Mouse (Mus musculus) liver, embryonic 15.5 days (tissue): Measurements from ENCODE around the gene Ablim1. TPM values are rescaled to one million over a fixed set of nuclear protein-coding genes. Genes with fewer than 3 reads are reported as not detected.

Source experiments
- ATAC-seq: fragments of 200-750 bp; cut with Nextera tagmentation; 2 replicates; pipeline ENCODE4 v1.8.0; 2017; ENCODE audit warnings: moderate number of reproducible peaks, mild to moderate bottlenecking, moderate library complexity; ENCODE audit not compliant: insufficient read depth
- H3K27ac ChIP-seq: fragments of 300-500 bp; sonication (generic); replicated peaks from 2 replicates; pipeline ENCODE4 v1.5.1; 2015; ENCODE audit warnings: mild to moderate bottlenecking, inconsistent platforms
- H3K27me3 ChIP-seq: fragments of 300-500 bp; sonication (generic); 2 replicates; pipeline ENCODE4 v1.6.1; 2015; ENCODE audit warnings: mild to moderate bottlenecking, inconsistent platforms
- H3K36me3 ChIP-seq: fragments of 300-500 bp; sonication (generic); replicated peaks from 2 replicates; pipeline ENCODE4 v1.6.1; 2015; ENCODE audit warnings: moderate library complexity, mild to moderate bottlenecking, inconsistent platforms
- H3K4me1 ChIP-seq: fragments of 300-500 bp; sonication (generic); replicated peaks from 2 replicates; pipeline ENCODE4 v1.6.1; 2015; ENCODE audit warnings: inconsistent platforms
- H3K4me2 ChIP-seq: fragments of 300-500 bp; sonication (generic); 2 replicates; pipeline ENCODE4 v1.6.1; 2015; ENCODE audit warnings: moderate library complexity, mild to moderate bottlenecking, inconsistent platforms
- H3K4me3 ChIP-seq: fragments of 300-500 bp; sonication (generic); replicated peaks from 2 replicates; pipeline ENCODE4 v1.5.1; 2015; ENCODE audit warnings: mild to moderate bottlenecking, inconsistent platforms
- H3K9ac ChIP-seq: fragments of 300-500 bp; sonication (generic); 2 replicates; pipeline ENCODE4 v1.6.1; 2015; ENCODE audit warnings: moderate library complexity, mild to moderate bottlenecking, inconsistent platforms
- H3K9me3 ChIP-seq: fragments of 300-500 bp; sonication (generic); replicated peaks from 2 replicates; pipeline ENCODE4 v1.6.1; 2016; ENCODE audit warnings: inconsistent platforms
- WGBS: fragments of 180-500 bp; shearing (Covaris S2); methylation state at CpG from one replicate; pipeline ENCODE4 v1.1.7; 2015; ENCODE audit warnings: mixed read lengths; ENCODE audit not compliant: insufficient replicate concordance; 5-methylcytosine and 5-hydroxymethylcytosine counted together
- polyA plus RNA-seq: library from polyadenylated mRNA; unstranded; fragments of >200 nt; fragmentation: Nextera tagmentation; extraction: Ambion mirVana; gene quantifications from 2 replicates; pipeline ENCODE4 v1.2.1, GENCODE M21; 2015

Ablim1 gene
- polyA plus RNA-seq, 1 experiment from 2014 or later, result 9.5 TPM

GRCm38 (mm10) chr19:57199361-57199760 is 115.4 kb downstream of the Ablim1 start:
- Histone ChIP-seq H3K4me3 (no peak overlapping the region), H3K9ac (no peak overlapping the region), H3K27me3 (peaks cover 34% of the 10 kb centered on the region), H3K4me1 (peaks cover 25% of the 10 kb centered on the region), H3K9me3 (no peaks in the 10 kb centered on the region), H3K4me2 (no peak overlapping the region), H3K36me3 (no peaks in the 10 kb centered on the region), H3K27ac (no peak overlapping the region)
- 52% methylated on average over 6 of the region's 6 CpGs for WGBS
- no peak for ATAC-seq

GRCm38 (mm10) chr19:57198531-57198930 is 116.2 kb downstream of the Ablim1 start:
- H3K27ac ChIP-seq, result no peak overlapping the region
- H3K9ac ChIP-seq, result no peak overlapping the region
- no peak overlapping the region for H3K4me3 ChIP-seq
- no peak for ATAC-seq
- peaks cover 25% of the 10 kb centered on the region for H3K4me1 ChIP-seq
- H3K27me3 ChIP-seq, result peaks cover 34% of the 10 kb centered on the region
- 73% methylated on average over 12 of the region's 12 CpGs for WGBS
- H3K4me2 ChIP-seq, result no peak overlapping the region
- H3K9me3 ChIP-seq, result no peaks in the 10 kb centered on the region
- no peaks in the 10 kb centered on the region for H3K36me3 ChIP-seq

- WGBS, result 39% methylated on average over 5 of the region's 5 CpGs
- H3K27ac ChIP-seq, result peak overlapping the region; percentile 77
Measured at GRCm38 (mm10) chr19:57198029-57198428, 116.7 kb downstream of the Ablim1 start.

GRCm38 (mm10) chr19:57197043-57197817 is 117.5 kb downstream of the Ablim1 start:
- H3K27ac ChIP-seq, result peak overlapping the region; percentile 77
- ATAC-seq, result peak; percentile 76
- WGBS, result 3% methylated on average over 37 of the region's 37 CpGs

More at GRCm38 (mm10) chr19:57198029-57198428, 116.7 kb downstream of the Ablim1 start:
- no peak overlapping the region for H3K9ac ChIP-seq
- no peaks in the 10 kb centered on the region for H3K9me3 ChIP-seq
- no peak overlapping the region for H3K4me3 ChIP-seq
- ATAC-seq, result 0 out of 2 replicates have a peak, but pooled peaks have one; percentile 8
- no peaks in the 10 kb centered on the region for H3K36me3 ChIP-seq
- peaks cover 34% of the 10 kb centered on the region for H3K27me3 ChIP-seq
- peak overlapping the region; percentile 54; the same call in 1 of the 2 replicates for H3K4me2 ChIP-seq
- peaks cover 25% of the 10 kb centered on the region for H3K4me1 ChIP-seq

GRCm38 (mm10) chr19:57196616-57197015 is 118.1 kb downstream of the Ablim1 start:
- H3K36me3 ChIP-seq, result no peaks in the 10 kb centered on the region
- no peak overlapping the region for H3K9ac ChIP-seq

More at GRCm38 (mm10) chr19:57197043-57197817, 117.5 kb downstream of the Ablim1 start:
- Histone ChIP-seq H3K9ac (no peak overlapping the region), H3K36me3 (no peaks in the 10 kb centered on the region), H3K4me3 (peak overlapping the region; percentile 47), H3K4me2 (peak overlapping the region; percentile 54), H3K27me3 (peaks cover 34% of the 10 kb centered on the region), H3K4me1 (peaks cover 25% of the 10 kb centered on the region), H3K9me3 (no peaks in the 10 kb centered on the region)

GRCm38 (mm10) chr19:57195169-57195930 is 119.4 kb downstream of the Ablim1 start:
- Histone ChIP-seq H3K9ac (no peak overlapping the region), H3K4me1 (peaks cover 22% of the 10 kb centered on the region), H3K4me3 (no peak overlapping the region), H3K27ac (no peak overlapping the region), H3K36me3 (no peaks in the 10 kb centered on the region), H3K27me3 (peaks cover 34% of the 10 kb centered on the region), H3K9me3 (no peaks in the 10 kb centered on the region), H3K4me2 (peak overlapping the region; percentile 54; the same call in 1 of the 2 replicates)
- no peak for ATAC-seq
- WGBS, result 66% methylated on average over 11 of the region's 11 CpGs

More at GRCm38 (mm10) chr19:57196616-57197015, 118.1 kb downstream of the Ablim1 start:
- Histone ChIP-seq H3K4me2 (peak overlapping the region; percentile 54), H3K4me3 (peak overlapping the region; percentile 47), H3K27ac (peak overlapping the region; percentile 33; the same call in 1 of the 2 replicates), H3K27me3 (peaks cover 34% of the 10 kb centered on the region), H3K4me1 (peaks cover 25% of the 10 kb centered on the region), H3K9me3 (no peaks in the 10 kb centered on the region)
- ATAC-seq, result no peak
- 38% methylated on average over 8 of the region's 8 CpGs for WGBS

GRCm38 (mm10) chr19:57193958-57194357 is 120.8 kb downstream of the Ablim1 start:
- H3K36me3 ChIP-seq, result no peaks in the 10 kb centered on the region
- peaks cover 26% of the 10 kb centered on the region for H3K4me1 ChIP-seq
- H3K27me3 ChIP-seq, result peaks cover 33% of the 10 kb centered on the region
- WGBS, result 71% methylated on average over 6 of the region's 6 CpGs
- ATAC-seq, result no peak
- H3K27ac ChIP-seq, result no peak overlapping the region
- H3K9ac ChIP-seq, result no peak overlapping the region
- H3K4me3 ChIP-seq, result no peak overlapping the region
- no peaks in the 10 kb centered on the region for H3K9me3 ChIP-seq
- H3K4me2 ChIP-seq, result no peak overlapping the region

GRCm38 (mm10) chr19:57193382-57193781 is 121.3 kb downstream of the Ablim1 start:
- peaks cover 28% of the 10 kb centered on the region for H3K27me3 ChIP-seq
- H3K4me3 ChIP-seq, result no peak overlapping the region
- H3K4me1 ChIP-seq, result peaks cover 25% of the 10 kb centered on the region
- WGBS, result 63% methylated on average over 12 of the region's 12 CpGs
- no peaks in the 10 kb centered on the region for H3K36me3 ChIP-seq
- no peaks in the 10 kb centered on the region for H3K9me3 ChIP-seq
- no peak overlapping the region for H3K9ac ChIP-seq
- no peak overlapping the region for H3K4me2 ChIP-seq
- ATAC-seq, result no peak
- no peak overlapping the region for H3K27ac ChIP-seq

- no peaks in the 10 kb centered on the region for H3K9me3 ChIP-seq
- no peak for ATAC-seq
- no peak overlapping the region for H3K9ac ChIP-seq
- H3K36me3 ChIP-seq, result no peaks in the 10 kb centered on the region
- 65% methylated on average over 1 of the region's 1 CpGs for WGBS
- peaks cover 5% of the 10 kb centered on the region for H3K27me3 ChIP-seq
- no peak overlapping the region for H3K27ac ChIP-seq
- H3K4me1 ChIP-seq, result peaks cover 15% of the 10 kb centered on the region; the same call in 1 of the 2 replicates
- no peak overlapping the region for H3K4me3 ChIP-seq
- H3K4me2 ChIP-seq, result no peak overlapping the region
Measured at GRCm38 (mm10) chr19:57191109-57191508, 123.6 kb downstream of the Ablim1 start.

GRCm38 (mm10) chr19:57189427-57189826 is 125.3 kb downstream of the Ablim1 start:
- 52% methylated on average over 5 of the region's 5 CpGs for WGBS
- no peak for ATAC-seq
- H3K36me3 ChIP-seq, result no peaks in the 10 kb centered on the region
- H3K4me1 ChIP-seq, result peaks cover 15% of the 10 kb centered on the region; the same call in 1 of the 2 replicates
- H3K27me3 ChIP-seq, result no peaks in the 10 kb centered on the region
- H3K27ac ChIP-seq, result no peak overlapping the region
- H3K9me3 ChIP-seq, result no peaks in the 10 kb centered on the region
- no peak overlapping the region; the same call in 1 of the 2 replicates for H3K9ac ChIP-seq
- no peak overlapping the region for H3K4me2 ChIP-seq
- no peak overlapping the region for H3K4me3 ChIP-seq

GRCm38 (mm10) chr19:57188553-57188952 is 126.2 kb downstream of the Ablim1 start:
- H3K9ac ChIP-seq, result no peak overlapping the region
- no peaks in the 10 kb centered on the region for H3K36me3 ChIP-seq
- H3K4me1 ChIP-seq, result peaks cover 15% of the 10 kb centered on the region; the same call in 1 of the 2 replicates
- H3K9me3 ChIP-seq, result no peaks in the 10 kb centered on the region
- H3K4me2 ChIP-seq, result no peak overlapping the region
- no peak for ATAC-seq
- no peaks in the 10 kb centered on the region for H3K27me3 ChIP-seq
- H3K27ac ChIP-seq, result no peak overlapping the region
- 49% methylated on average over 4 of the region's 4 CpGs for WGBS
- H3K4me3 ChIP-seq, result no peak overlapping the region
